Mouse (Mus musculus): ENCODE results near the gene Raph1. TPM values are rescaled to one million over a fixed set of nuclear protein-coding genes. Genes with fewer than 3 reads are reported as not detected.
A peak's percentile ranks its signal among the peaks of the same experiment; 100 is the strongest.
"Not testable (repeated sequence)": the region's sequence is repeated elsewhere in the genome, so short reads cannot be mapped to it uniquely, and the experiment has no call there.

Gene Raph1
- total RNA-seq, 2 experiments from 2014 or later = 107 to 109 TPM

- no peak for DNase-seq (ENCODE audit: extremely low spot score in 1 of 2, low spot score in 2 of 2)
- intact Hi-C loops (cut with DNase I) = no loop called here
Measured at GRCm38 (mm10) chr1:60481561-60481960, 85.3 kb downstream of the Raph1 start.

GRCm38 (mm10) chr1:60470541-60470940, 96.4 kb downstream of the Raph1 start:
- peak in 1 of 2 experiments; percentile 20 for DNase-seq (ENCODE audit: extremely low spot score in 1 of 2, low spot score in 2 of 2)
- intact Hi-C loops (cut with DNase I) = no loop called here

GRCm38 (mm10) chr1:60469491-60469890, 97.4 kb downstream of the Raph1 start:
- no peak for DNase-seq (ENCODE audit: extremely low spot score in 1 of 2, low spot score in 2 of 2)
- intact Hi-C loops (cut with DNase I) = no loop called here

- no peak for DNase-seq (ENCODE audit: extremely low spot score in 1 of 2, low spot score in 2 of 2)
- intact Hi-C loops (cut with DNase I) = no loop called here
Measured at GRCm38 (mm10) chr1:60460623-60461022, 106.3 kb downstream of the Raph1 start.

GRCm38 (mm10) chr1:60449896-60450295, 117.0 kb downstream of the Raph1 start:
- intact Hi-C loops (cut with DNase I) = no loop called here
- DNase-seq (ENCODE audit: extremely low spot score in 1 of 2, low spot score in 2 of 2) = no peak

GRCm38 (mm10) chr1:60447067-60447466, 119.8 kb downstream of the Raph1 start:
- DNase-seq (ENCODE audit: extremely low spot score in 1 of 2, low spot score in 2 of 2) = no peak
- intact Hi-C loops (cut with DNase I) = no loop called here

- DNase-seq (ENCODE audit: extremely low spot score in 1 of 2, low spot score in 2 of 2); intact Hi-C loops (cut with DNase I): not testable (repeated sequence)
Measured at GRCm38 (mm10) chr1:60441438-60441837, 125.5 kb downstream of the Raph1 start.

DNA sequence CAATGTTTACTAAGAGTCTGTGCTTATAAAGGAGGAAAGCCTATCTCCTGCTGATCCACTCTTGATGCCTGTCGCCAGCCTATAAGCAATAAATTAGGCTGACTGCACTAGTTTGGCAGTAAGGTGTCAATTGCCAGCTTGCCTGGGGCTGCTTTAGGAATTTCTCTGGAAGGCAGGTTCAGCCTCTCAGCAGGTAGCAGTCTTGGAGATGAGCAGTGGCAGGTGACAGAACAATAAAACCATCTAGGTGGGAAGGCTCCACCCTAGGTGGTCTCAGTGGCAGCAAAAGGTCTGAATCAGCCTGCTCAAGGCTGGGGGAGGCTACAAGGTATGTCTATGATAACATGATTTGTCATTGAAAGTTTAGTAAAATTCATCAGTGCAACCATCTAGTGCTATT, 134.4 kb downstream of the Raph1 start:
- intact Hi-C loops (cut with DNase I) = no loop called here

More for the DNA sequence above, 134.4 kb downstream of the Raph1 start:
- no peak for DNase-seq (ENCODE audit: extremely low spot score in 1 of 2, low spot score in 2 of 2)

Small RNA genes lying within 50 kb of the gene (microRNA-seq; reads per million reads assigned to microRNA genes)
- gene Gm23762 = not detected

Other genes with a start within 250 kb of the Raph1 start
- 10 to 100 TPM; 14.2 to 14.6 TPM for gene Cyp20a1, start 223.8 kb downstream of the Raph1 start, total RNA-seq (2021)
- gene Abi2, start 157.5 kb downstream of the Raph1 start, total RNA-seq (2021) = 100 to 1,000 TPM; 446 to 493 TPM
- gene Cd28, start 149.7 kb upstream of the Raph1 start, total RNA-seq (2021) = under 1 TPM; 0.21 to 0.77 TPM